Mouse (Mus musculus): Measurements from ENCODE around the gene Pkn1. TPM values are rescaled to one million over a fixed set of nuclear protein-coding genes. Genes with fewer than 3 reads are reported as not detected.

Pkn1 gene
- polyA plus RNA-seq, 1 experiment from 2014 or later = 37.7 TPM

DNA sequence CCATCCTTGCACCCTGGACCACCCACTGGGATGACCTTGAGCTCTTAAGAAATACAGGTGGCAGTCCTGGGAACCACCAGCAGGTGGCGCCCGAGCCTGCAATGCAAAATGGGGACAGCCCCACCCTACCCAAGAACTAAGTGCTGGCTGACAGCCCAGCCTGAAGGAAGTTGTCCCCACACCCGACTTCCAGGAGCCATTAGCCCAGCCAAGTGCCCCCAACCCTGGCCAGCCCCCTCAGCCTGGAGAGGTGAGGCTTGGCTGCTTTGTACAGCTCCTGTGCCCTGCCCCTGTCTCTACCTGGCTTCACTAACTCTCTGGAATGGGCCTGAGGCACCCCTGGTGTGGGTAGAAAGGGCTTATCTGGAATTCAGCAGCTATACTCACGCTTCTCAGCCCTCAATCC lies 36.6 kb downstream of the Pkn1 start:
- TF ChIP-seq CTCF (IDR thresholded peaks at IDR 0.05; ENCODE audit: low read depth) = peak; percentile 98
- WGBS = 8% methylated on average over 4 of the region's 4 CpGs
- Histone ChIP-seq H3K4me1 (ENCODE audit: insufficient read depth) (peaks cover 24% of the 10 kb centered on the region; the same call in 1 of the 2 replicates), H3K27ac (ENCODE audit: low read depth) (peak overlapping the region; percentile 48; the same call in 1 of the 2 replicates), H3K9me3 (ENCODE audit: low read depth, low read length) (no peaks in the 10 kb centered on the region), H3K27me3 (ENCODE audit: insufficient read depth, low read length) (peaks cover 2% of the 10 kb centered on the region; the same call in 1 of the 2 replicates), H3K4me3 (ENCODE audit: low read depth, low read length) (no peak overlapping the region), H3K4me2 (peak overlapping the region; percentile 29; the same call in 1 of the 2 replicates), H3K36me3 (ENCODE audit: insufficient read depth) (peaks cover 22% of the 10 kb centered on the region; the same call in 1 of the 2 replicates), H3K9ac (no peak overlapping the region)
- DNase-seq = peak; percentile 99
- peak; percentile 62 for ATAC-seq (ENCODE audit: insufficient read depth)

DNA sequence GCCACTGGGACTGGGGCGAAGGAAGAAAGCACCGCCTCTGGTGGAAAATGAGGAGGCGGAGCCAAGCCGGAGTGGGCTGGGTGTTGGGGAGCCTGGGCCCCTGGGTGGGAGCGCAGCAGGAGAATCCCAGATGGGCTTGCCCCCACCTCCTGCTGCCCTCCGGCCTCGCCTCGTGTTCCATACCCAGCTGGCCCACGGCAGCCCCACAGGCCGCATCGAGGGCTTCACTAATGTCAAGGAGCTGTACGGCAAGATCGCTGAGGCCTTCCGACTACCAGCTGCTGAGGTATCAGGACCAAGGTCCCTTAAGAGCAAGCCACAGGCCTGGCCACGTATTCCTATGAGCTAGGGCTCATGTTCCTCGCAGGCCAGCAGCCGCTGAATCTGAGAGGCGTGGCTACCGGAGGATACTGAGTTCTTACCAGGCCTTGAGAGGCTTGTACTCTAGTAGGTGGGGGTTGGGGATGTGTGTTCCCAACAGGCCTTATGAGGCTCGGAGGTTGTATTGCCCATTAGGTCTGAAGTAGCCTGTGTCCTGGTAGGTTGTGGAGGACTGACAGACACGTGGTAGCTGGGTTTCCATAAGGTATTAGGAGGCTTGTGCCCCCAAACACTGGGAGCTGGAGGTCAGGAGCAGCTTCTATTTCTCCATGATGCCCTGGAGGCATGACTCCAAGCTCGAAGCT lies 37.8 kb downstream of the Pkn1 start:
- TF ChIP-seq CTCF (IDR thresholded peaks at IDR 0.05; ENCODE audit: low read depth) = no peak
- Histone ChIP-seq H3K27me3 (ENCODE audit: insufficient read depth, low read length) (no peaks in the 10 kb centered on the region), H3K4me3 (ENCODE audit: low read depth, low read length) (peak overlapping the region; percentile 24), H3K36me3 (ENCODE audit: insufficient read depth) (peaks cover 30% of the 10 kb centered on the region), H3K4me1 (ENCODE audit: insufficient read depth) (peaks cover 16% of the 10 kb centered on the region; the same call in 1 of the 2 replicates), H3K4me2 (peak overlapping the region; percentile 52; the same call in 1 of the 2 replicates), H3K9me3 (ENCODE audit: low read depth, low read length) (no peaks in the 10 kb centered on the region), H3K9ac (peak overlapping the region; percentile 37), H3K27ac (ENCODE audit: low read depth) (peak overlapping the region; percentile 70)
- DNase-seq (peak; percentile 64), ATAC-seq (ENCODE audit: insufficient read depth) (peak; percentile 11)
- 11% methylated on average over 22 of the region's 22 CpGs for WGBS

DNA sequence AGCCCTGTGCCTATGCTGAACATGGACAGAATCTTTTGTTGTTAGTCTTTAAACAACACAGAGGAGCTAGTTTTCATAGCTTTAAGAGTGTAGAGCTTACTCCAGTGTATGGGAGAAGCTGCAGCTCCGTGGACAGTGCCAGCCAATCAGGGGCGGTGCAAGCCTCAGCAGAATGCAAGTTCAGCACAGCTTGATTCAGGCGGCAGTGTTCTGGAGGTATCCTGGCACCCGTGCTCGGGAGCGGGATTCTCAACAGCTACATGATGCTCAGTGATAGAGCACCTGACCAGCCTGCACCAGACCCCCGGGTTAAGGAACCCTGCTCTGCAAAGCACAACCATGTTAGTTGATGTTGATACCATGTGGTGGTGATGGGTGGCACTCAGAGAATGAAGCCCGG lies 38.4 kb downstream of the Pkn1 start:
- no peaks in the 10 kb centered on the region for H3K9me3 ChIP-seq (ENCODE audit: low read depth, low read length)
- peak; percentile 4; the same call in 1 of the 2 replicates for ATAC-seq (ENCODE audit: insufficient read depth)
- peak; percentile 44 for DNase-seq
- TF ChIP-seq CTCF (IDR thresholded peaks at IDR 0.05; ENCODE audit: low read depth) = no peak
- peak overlapping the region; percentile 37; the same call in 1 of the 2 replicates for H3K9ac ChIP-seq
- no peaks in the 10 kb centered on the region for H3K27me3 ChIP-seq (ENCODE audit: insufficient read depth, low read length)
- 8% methylated on average over 8 of the region's 8 CpGs for WGBS
- H3K27ac ChIP-seq (ENCODE audit: low read depth) = peak overlapping the region; percentile 70
- peaks cover 15% of the 10 kb centered on the region; the same call in 1 of the 2 replicates for H3K4me1 ChIP-seq (ENCODE audit: insufficient read depth)
- H3K4me3 ChIP-seq (ENCODE audit: low read depth, low read length) = peak overlapping the region; percentile 24; the same call in 1 of the 2 replicates
- peaks cover 35% of the 10 kb centered on the region for H3K36me3 ChIP-seq (ENCODE audit: insufficient read depth)
- H3K4me2 ChIP-seq = peak overlapping the region; percentile 52; the same call in 1 of the 2 replicates

DNA sequence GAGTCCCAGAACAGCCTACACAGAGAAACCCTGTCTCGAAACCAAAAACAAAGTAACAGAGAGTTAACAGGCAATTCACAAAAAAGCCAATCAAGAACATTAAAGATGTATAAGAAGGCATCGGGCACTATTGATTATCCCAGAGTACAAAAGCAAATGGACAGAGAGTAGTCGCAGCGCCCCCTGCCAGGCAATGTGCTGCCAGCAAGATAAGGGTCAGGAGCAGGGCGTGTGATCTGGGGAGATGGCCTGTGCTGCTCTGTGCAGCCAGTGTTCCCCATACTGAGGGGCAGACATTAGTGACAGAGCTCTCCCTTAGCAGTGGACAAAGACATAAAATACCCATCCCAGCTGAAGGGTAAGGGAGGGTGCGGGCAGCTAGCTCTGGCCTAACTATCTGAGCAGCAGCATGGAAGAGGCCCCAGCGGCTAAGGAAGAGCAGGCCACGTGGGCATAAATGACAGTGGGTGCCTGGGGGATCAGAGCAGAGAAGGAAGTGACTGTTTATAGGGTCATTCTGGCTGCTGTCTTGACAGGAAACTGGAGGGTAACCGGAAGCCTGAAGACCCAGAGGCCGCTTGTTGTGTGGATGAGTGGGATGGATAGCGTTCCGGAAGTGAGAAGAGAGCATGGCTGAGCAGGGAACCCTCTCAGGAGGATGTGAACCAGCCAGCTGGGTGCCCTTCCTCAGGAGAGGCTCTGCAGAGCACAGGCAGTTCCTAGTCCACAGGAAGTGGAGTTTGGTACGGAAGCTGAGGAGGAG lies 42.3 kb downstream of the Pkn1 start:
- peak overlapping the region; percentile 20; the same call in 1 of the 2 replicates for H3K27ac ChIP-seq (ENCODE audit: low read depth)
- H3K9me3 ChIP-seq (ENCODE audit: low read depth, low read length) = no peaks in the 10 kb centered on the region
- peak; percentile 42; the same call in 1 of the 2 replicates for TF ChIP-seq CTCF (IDR thresholded peaks at IDR 0.05; ENCODE audit: low read depth)
- no peak overlapping the region for H3K4me2 ChIP-seq
- peaks cover 40% of the 10 kb centered on the region for H3K36me3 ChIP-seq (ENCODE audit: insufficient read depth)
- peak; percentile 60 for DNase-seq
- no peak overlapping the region for H3K4me3 ChIP-seq (ENCODE audit: low read depth, low read length)
- H3K9ac ChIP-seq = no peak overlapping the region
- H3K4me1 ChIP-seq (ENCODE audit: insufficient read depth) = 0 out of 2 replicates have a peak, but pooled peaks cover 11% of the 10 kb centered on the region
- no peaks in the 10 kb centered on the region for H3K27me3 ChIP-seq (ENCODE audit: insufficient read depth, low read length)
- no peak for ATAC-seq (ENCODE audit: insufficient read depth)
- WGBS = 66% methylated on average over 13 of the region's 13 CpGs

DNA sequence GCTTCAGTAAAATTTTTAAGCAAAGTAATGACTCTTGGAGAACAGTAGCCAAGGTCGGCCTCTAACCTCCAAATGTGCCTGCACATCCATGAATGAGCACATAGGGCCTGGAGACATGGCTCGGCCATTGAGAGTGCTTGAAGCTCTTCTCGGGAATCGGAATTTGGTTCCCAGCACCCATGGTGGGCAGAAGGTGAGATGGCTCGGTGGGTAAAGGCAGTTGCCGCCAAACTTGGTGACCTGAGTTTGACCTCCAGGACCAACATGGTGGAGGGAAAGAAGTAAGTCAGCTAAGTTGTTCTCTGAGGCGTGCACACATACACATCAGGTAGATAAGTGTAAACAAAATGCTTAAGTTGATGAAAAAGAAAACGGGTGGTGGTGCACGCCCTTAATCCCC lies 42.9 kb downstream of the Pkn1 start:
- no peak overlapping the region for H3K9ac ChIP-seq

DNA sequence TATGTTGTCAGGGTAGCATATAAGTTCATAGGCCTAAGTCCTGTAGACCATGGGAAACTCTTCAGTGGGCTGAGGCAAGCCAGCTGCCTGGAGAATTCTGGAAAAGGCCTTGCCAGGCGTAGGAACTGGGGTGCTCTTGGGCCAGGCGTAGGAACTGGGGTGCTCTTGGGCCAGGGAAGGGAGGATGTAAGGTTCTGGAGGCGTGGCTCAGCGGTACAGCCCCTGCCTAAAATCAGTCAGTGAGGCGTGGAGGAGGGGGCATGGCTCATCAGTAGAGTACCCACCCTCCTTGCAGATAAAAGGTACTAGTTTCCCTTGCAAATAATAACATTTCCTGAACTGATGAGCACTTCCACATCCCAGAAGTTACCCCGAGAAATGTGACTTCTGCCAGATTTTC lies 44.3 kb downstream of the Pkn1 start:
- no peak for DNase-seq
- no peak overlapping the region for H3K27ac ChIP-seq (ENCODE audit: low read depth)
- no peak for TF ChIP-seq CTCF (IDR thresholded peaks at IDR 0.05; ENCODE audit: low read depth)
- no peaks in the 10 kb centered on the region for H3K9me3 ChIP-seq (ENCODE audit: low read depth, low read length)
- 0 out of 2 replicates have a peak overlapping the region, but pooled peaks have one; percentile 10 for H3K4me2 ChIP-seq
- H3K4me1 ChIP-seq (ENCODE audit: insufficient read depth) = 0 out of 2 replicates have a peak, but pooled peaks cover 3% of the 10 kb centered on the region
- no peak overlapping the region for H3K9ac ChIP-seq
- H3K36me3 ChIP-seq (ENCODE audit: insufficient read depth) = peaks cover 38% of the 10 kb centered on the region
- no peak overlapping the region for H3K4me3 ChIP-seq (ENCODE audit: low read depth, low read length)
- H3K27me3 ChIP-seq (ENCODE audit: insufficient read depth, low read length) = no peaks in the 10 kb centered on the region
- 87% methylated on average over 6 of the region's 6 CpGs for WGBS
- ATAC-seq (ENCODE audit: insufficient read depth) = no peak

More for the DNA sequence above, 42.9 kb downstream of the Pkn1 start:
- ATAC-seq (ENCODE audit: insufficient read depth) = no peak
- Histone ChIP-seq H3K27me3 (ENCODE audit: insufficient read depth, low read length) (no peaks in the 10 kb centered on the region), H3K9me3 (ENCODE audit: low read depth, low read length) (no peaks in the 10 kb centered on the region), H3K4me1 (ENCODE audit: insufficient read depth) (0 out of 2 replicates have a peak, but pooled peaks cover 9% of the 10 kb centered on the region), H3K4me3 (ENCODE audit: low read depth, low read length) (no peak overlapping the region), H3K27ac (ENCODE audit: low read depth) (0 out of 2 replicates have a peak overlapping the region, but pooled peaks have one; percentile 20), H3K36me3 (ENCODE audit: insufficient read depth) (peaks cover 40% of the 10 kb centered on the region), H3K4me2 (no peak overlapping the region)
- DNase-seq = no peak
- no peak for TF ChIP-seq CTCF (IDR thresholded peaks at IDR 0.05; ENCODE audit: low read depth)
- WGBS = 83% methylated on average over 9 of the region's 9 CpGs
